Mouse (Mus musculus): ENCODE data around the gene Cdc42ep1. TPM values are rescaled to one million over a fixed set of nuclear protein-coding genes. Genes with fewer than 3 reads are reported as not detected.
"Not testable (repeated sequence)": the region's sequence is repeated elsewhere in the genome, so short reads cannot be mapped to it uniquely, and the experiment has no call there.

The Cdc42ep1 gene
- polyA plus RNA-seq, 1 experiment from 2014 or later = 17.0 TPM

DNA sequence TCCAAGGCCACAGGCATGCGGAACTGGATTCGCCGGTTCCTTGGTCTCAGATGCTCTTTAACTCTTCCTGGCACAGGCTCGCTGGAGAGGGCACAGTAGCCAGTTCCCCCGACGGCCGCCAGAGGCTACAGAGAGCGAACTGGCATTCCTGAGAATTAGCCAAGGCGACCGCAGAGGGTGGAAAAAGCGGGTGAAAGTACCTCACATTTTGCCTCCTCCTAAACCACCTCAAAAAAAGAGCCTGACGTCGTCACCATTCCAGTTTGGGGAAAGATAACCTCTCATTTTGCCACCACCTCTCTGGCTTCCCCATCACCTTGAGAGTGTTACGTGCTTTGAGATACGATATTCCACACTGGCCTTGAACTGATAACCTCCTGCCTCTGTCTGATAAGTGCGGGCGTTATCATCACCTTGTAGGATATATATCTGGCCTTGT, 33.9 kb downstream of the Cdc42ep1 start:
- no peaks in the 10 kb centered on the region for H3K9me3 ChIP-seq (ENCODE audit: control insufficient read depth)
- H3K4me1 ChIP-seq (replicated peaks; ENCODE audit: control insufficient read depth, insufficient read depth, low read length) = peaks cover 7% of the 10 kb centered on the region; the same call in 1 of the 2 replicates
- peak overlapping the region; percentile 84 for H3K4me2 ChIP-seq (replicated peaks; ENCODE audit: low read depth)
- peak; percentile 43 for ATAC-seq
- no peaks in the 10 kb centered on the region for H3K27me3 ChIP-seq (replicated peaks; ENCODE audit: control insufficient read depth, insufficient read depth, low read length)
- 3% methylated on average over 17 of the region's 17 CpGs for WGBS
- peak overlapping the region; percentile 90 for H3K4me3 ChIP-seq (ENCODE audit: low read depth, low read length)
- 0 out of 2 replicates have a peak overlapping the region, but pooled peaks have one; percentile 90 for H3K9ac ChIP-seq (ENCODE audit: low read depth, low read length)
- peak overlapping the region; percentile 99 for H3K27ac ChIP-seq (ENCODE audit: low read depth, low read length)
- peaks cover 19% of the 10 kb centered on the region for H3K36me3 ChIP-seq (ENCODE audit: control insufficient read depth, insufficient read depth)
- peak; percentile 88 for TF ChIP-seq CTCF (IDR thresholded peaks at IDR 0.05; ENCODE audit: low read depth)

DNA sequence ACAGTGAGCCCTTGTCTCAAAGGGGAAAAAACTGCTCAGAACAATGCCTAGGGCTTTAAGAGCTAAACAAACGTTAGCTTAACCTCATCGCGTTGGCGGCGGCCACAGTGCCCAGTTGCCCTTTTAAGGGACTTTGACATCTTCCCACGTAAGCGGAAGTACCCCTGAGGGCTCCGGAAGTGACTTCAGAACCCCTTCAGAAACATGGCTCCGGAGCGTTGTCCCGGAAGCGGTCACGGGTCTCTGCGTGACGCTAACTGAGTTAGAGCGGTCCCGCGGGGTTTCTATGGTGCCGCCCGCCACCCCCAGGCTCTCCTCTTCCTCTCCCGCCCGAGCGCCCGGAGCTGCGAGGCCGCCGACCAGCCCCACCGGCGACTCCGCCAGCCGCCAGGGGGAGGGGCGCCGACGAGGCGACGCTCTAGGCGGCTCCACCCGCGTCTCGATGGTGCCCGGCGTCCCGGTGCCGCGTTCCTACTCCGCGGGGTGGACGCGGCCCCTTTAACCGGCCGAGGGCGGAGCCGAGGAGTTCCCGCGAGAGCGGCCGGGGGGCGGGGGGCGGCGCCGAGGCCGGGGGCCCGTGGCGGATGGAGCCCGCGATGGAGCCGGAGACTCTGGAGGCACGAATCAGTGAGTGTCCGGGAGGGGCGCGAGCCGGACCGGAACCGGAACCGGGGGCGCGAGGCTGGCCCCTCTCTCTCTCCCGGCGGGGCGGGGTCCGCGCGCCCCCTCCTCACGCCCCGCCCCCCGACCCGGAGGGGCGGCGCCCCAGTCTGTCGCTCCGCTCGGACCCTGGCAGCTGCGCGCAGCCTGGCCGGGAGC, 34.8 kb downstream of the Cdc42ep1 start, which contains the start of gene Gga1:
Gene Gga1 (plus strand): TSS at position 200 of the 819 bp plus-strand sequence.
- peak within 1 kb of the TSS; percentile 90 for H3K9ac ChIP-seq (ENCODE audit: low read depth, low read length)
- WGBS = 1% methylated on average over 59 of the region's 95 CpGs
- TF ChIP-seq CTCF (IDR thresholded peaks at IDR 0.05; ENCODE audit: low read depth) = peak; percentile 47

GRCm38 (mm10) chr15:78877810-78878390, 35.5 kb downstream of the Cdc42ep1 start:
- H3K36me3 ChIP-seq (ENCODE audit: control insufficient read depth, insufficient read depth) = peaks cover 35% of the 10 kb centered on the region
- peaks cover 7% of the 10 kb centered on the region; the same call in 1 of the 2 replicates for H3K4me1 ChIP-seq (replicated peaks; ENCODE audit: control insufficient read depth, insufficient read depth, low read length)
- WGBS = 3% methylated on average over 11 of the region's 17 CpGs
- H3K4me3 ChIP-seq (ENCODE audit: low read depth, low read length) = peak overlapping the region; percentile 90
- peak overlapping the region; percentile 90 for H3K9ac ChIP-seq (ENCODE audit: low read depth, low read length)
- TF ChIP-seq CTCF (IDR thresholded peaks at IDR 0.05; ENCODE audit: low read depth) = no peak
- H3K9me3 ChIP-seq (ENCODE audit: control insufficient read depth) = no peaks in the 10 kb centered on the region
- H3K27me3 ChIP-seq (replicated peaks; ENCODE audit: control insufficient read depth, insufficient read depth, low read length) = no peaks in the 10 kb centered on the region
- peak; percentile 9; the same call in 1 of the 2 replicates for ATAC-seq
- peak overlapping the region; percentile 84 for H3K4me2 ChIP-seq (replicated peaks; ENCODE audit: low read depth)
- peak overlapping the region; percentile 99 for H3K27ac ChIP-seq (ENCODE audit: low read depth, low read length)

More for the DNA sequence above, 34.8 kb downstream of the Cdc42ep1 start, which contains the start of gene Gga1:
- peaks cover 7% of the 10 kb centered on the region; the same call in 1 of the 2 replicates for H3K4me1 ChIP-seq (replicated peaks; ENCODE audit: control insufficient read depth, insufficient read depth, low read length)
- peak within 1 kb of the TSS; percentile 84 for H3K4me2 ChIP-seq (replicated peaks; ENCODE audit: low read depth)
- ATAC-seq = peak; percentile 91
- H3K27ac ChIP-seq (ENCODE audit: low read depth, low read length) = peak within 1 kb of the TSS; percentile 99
- H3K36me3 ChIP-seq (ENCODE audit: control insufficient read depth, insufficient read depth) = peaks cover 28% of the 10 kb centered on the region
- H3K9me3 ChIP-seq (ENCODE audit: control insufficient read depth) = no peaks in the 10 kb centered on the region
- H3K27me3 ChIP-seq (replicated peaks; ENCODE audit: control insufficient read depth, insufficient read depth, low read length) = no peaks in the 10 kb centered on the region
- H3K4me3 ChIP-seq (ENCODE audit: low read depth, low read length) = peak within 1 kb of the TSS; percentile 90

- peak overlapping the region; percentile 84 for H3K4me2 ChIP-seq (replicated peaks; ENCODE audit: low read depth)
- peak overlapping the region; percentile 46; the same call in 1 of the 2 replicates for H3K27ac ChIP-seq (ENCODE audit: low read depth, low read length)
- 13% methylated on average over 7 of the region's 7 CpGs for WGBS
Measured at GRCm38 (mm10) chr15:78878792-78879516, 36.5 kb downstream of the Cdc42ep1 start.

DNA sequence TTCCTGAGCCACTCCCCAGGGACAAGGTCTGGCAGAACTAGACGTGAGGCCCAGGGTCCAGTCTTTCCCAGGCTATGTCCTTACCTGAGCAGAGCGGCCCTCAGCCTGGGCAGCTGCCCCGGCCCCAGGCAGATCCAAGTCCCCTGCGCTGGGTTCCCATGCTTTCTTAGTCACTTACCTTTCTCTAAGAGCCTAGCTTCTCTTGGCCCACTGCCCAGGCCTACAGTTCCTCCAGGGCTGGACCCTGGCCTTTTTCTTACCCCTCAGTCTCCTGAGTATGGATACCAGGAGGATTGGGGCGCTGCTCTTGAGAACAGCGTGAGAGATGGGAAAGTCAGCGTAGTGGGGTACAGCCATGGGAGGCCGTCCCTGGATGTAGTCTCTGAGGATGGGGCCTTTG, 38.0 kb downstream of the Cdc42ep1 start:
- H3K4me1 ChIP-seq (replicated peaks; ENCODE audit: control insufficient read depth, insufficient read depth, low read length) = peaks cover 7% of the 10 kb centered on the region; the same call in 1 of the 2 replicates
- 92% methylated on average over 8 of the region's 8 CpGs for WGBS
- no peaks in the 10 kb centered on the region for H3K27me3 ChIP-seq (replicated peaks; ENCODE audit: control insufficient read depth, insufficient read depth, low read length)
- no peaks in the 10 kb centered on the region for H3K9me3 ChIP-seq (ENCODE audit: control insufficient read depth)
- no peak overlapping the region for H3K4me2 ChIP-seq (replicated peaks; ENCODE audit: low read depth)
- no peak for ATAC-seq
- peaks cover 58% of the 10 kb centered on the region for H3K36me3 ChIP-seq (ENCODE audit: control insufficient read depth, insufficient read depth)
- H3K9ac ChIP-seq (ENCODE audit: low read depth, low read length) = no peak overlapping the region
- no peak for TF ChIP-seq CTCF (IDR thresholded peaks at IDR 0.05; ENCODE audit: low read depth)
- no peak overlapping the region for H3K27ac ChIP-seq (ENCODE audit: low read depth, low read length)
- H3K4me3 ChIP-seq (ENCODE audit: low read depth, low read length) = no peak overlapping the region

More at GRCm38 (mm10) chr15:78878792-78879516, 36.5 kb downstream of the Cdc42ep1 start:
- H3K27me3 ChIP-seq (replicated peaks; ENCODE audit: control insufficient read depth, insufficient read depth, low read length); ATAC-seq; H3K9ac ChIP-seq (ENCODE audit: low read depth, low read length); H3K9me3 ChIP-seq (ENCODE audit: control insufficient read depth); H3K4me3 ChIP-seq (ENCODE audit: low read depth, low read length); H3K4me1 ChIP-seq (replicated peaks; ENCODE audit: control insufficient read depth, insufficient read depth, low read length): not testable (repeated sequence)
- peaks cover 46% of the 10 kb centered on the region for H3K36me3 ChIP-seq (ENCODE audit: control insufficient read depth, insufficient read depth)

Measured in intestine, postnatal 0 days (tissue).